Mouse (Mus musculus) spleen, adult 2 months (tissue): ENCODE measurements around the gene Pak1. TPM values are rescaled to one million over a fixed set of nuclear protein-coding genes. Genes with fewer than 3 reads are reported as not detected.

ENCODE experiments used
- DNase-seq, 2 experiments: peaks; one replicate each; pipeline versions ENCODE4 v3.0.0 to v3.0.0-alpha.2; 2012 to 2021; ENCODE audit warnings: low spot score in 2 of 2, low read depth in 1 of 2
- H3K27ac ChIP-seq: fragments of 200-500 bp; 2 replicates; pipeline ENCODE4 v1.5.1; 2012; ENCODE audit warnings: low read length, inconsistent platforms; ENCODE audit not compliant: insufficient read depth
- H3K27me3 ChIP-seq: fragments of 200-500 bp; 2 replicates; pipeline ENCODE4 v1.6.1; 2012; ENCODE audit warnings: mild to moderate bottlenecking, moderate library complexity, low read length, inconsistent platforms; ENCODE audit not compliant: control insufficient read depth, insufficient read depth
- H3K36me3 ChIP-seq: fragments of 200-500 bp; 2 replicates; pipeline ENCODE4 v1.6.1; 2012; ENCODE audit warnings: mild to moderate bottlenecking, low read length, inconsistent platforms; ENCODE audit not compliant: control insufficient read depth, insufficient read depth
- H3K4me1 ChIP-seq: fragments of 200-500 bp; 2 replicates; pipeline ENCODE4 v1.6.1; 2011; ENCODE audit warnings: inconsistent platforms; ENCODE audit not compliant: control insufficient read depth, insufficient read depth, insufficient read length
- H3K4me3 ChIP-seq: fragments of 200-500 bp; 2 replicates; pipeline ENCODE4 v1.5.1; 2011; ENCODE audit warnings: mild to moderate bottlenecking, inconsistent platforms; ENCODE audit not compliant: insufficient read depth, insufficient read length; ENCODE audit errors: extremely low read depth
- CTCF ChIP-seq: fragments of 200-500 bp; IDR thresholded peaks from 2 replicates; pipeline ENCODE4 v1.5.1; 2011; ENCODE audit warnings: mild to moderate bottlenecking, inconsistent platforms; ENCODE audit not compliant: insufficient read depth, insufficient read length, insufficient replicate concordance; ENCODE audit errors: extremely low read depth
- POLR2A ChIP-seq: fragments of 200-500 bp; IDR thresholded peaks from 2 replicates; pipeline ENCODE4 v1.6.1; 2011; ENCODE audit warnings: low read depth, low read length, inconsistent platforms
- WGBS: fragments of 180-500 bp; shearing (Covaris S2); methylation state at CpG from one replicate; pipeline ENCODE4 v1.1.7; 2018; 5-methylcytosine and 5-hydroxymethylcytosine counted together
- polyA plus RNA-seq: library from polyadenylated mRNA; depleted of rRNA; stranded (reverse); fragments of >200 nt; gene quantifications from 2 replicates; pipeline ENCODE4 v1.2.3, GENCODE M21; 2012; rRNA removed

The Pak1 gene
- polyA plus RNA-seq, 1 experiment: 6.5 TPM

DNA sequence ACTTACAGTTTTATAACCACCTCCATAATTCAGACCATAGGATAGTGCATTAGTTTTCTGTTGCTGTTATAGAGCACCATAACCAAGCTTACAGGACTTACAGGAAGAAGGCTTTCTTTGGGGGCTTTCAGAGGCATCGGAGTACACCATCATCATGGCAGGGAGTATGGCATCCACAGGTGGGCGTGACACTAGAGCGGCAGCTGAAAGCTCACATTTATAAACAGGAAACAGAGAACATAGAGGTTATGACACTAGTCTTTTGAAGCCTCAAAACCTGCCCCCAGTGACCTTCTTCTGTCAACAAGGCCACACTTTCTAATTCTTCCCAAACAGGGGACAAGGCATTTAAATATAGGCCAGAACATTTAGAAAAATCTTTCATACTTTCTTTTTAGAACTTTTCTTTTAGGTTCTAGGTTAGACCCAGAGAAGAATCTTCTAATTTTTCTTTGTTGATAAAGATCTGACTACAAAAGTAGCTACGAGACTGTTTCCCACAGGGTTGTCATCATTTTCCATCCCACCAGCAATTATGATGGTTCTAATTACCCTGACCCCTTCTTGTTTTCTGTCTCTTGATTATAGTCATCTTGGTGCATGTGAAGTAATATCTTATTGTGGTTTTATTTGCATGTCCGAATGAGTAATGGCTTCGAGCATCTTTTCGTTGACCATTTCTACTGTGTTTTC, 89.7 kb downstream of the Pak1 start:
- Histone ChIP-seq H3K27ac (no peak overlapping the region), H3K4me3 (no peak overlapping the region), H3K4me1 (no peaks in the 10 kb centered on the region), H3K27me3 (no peaks in the 10 kb centered on the region), H3K36me3 (no peaks in the 10 kb centered on the region)
- DNase-seq: no peak
- WGBS: 81% methylated on average over 7 of the region's 7 CpGs
- TF ChIP-seq POLR2A: no peak
- no peak for TF ChIP-seq CTCF

DNA sequence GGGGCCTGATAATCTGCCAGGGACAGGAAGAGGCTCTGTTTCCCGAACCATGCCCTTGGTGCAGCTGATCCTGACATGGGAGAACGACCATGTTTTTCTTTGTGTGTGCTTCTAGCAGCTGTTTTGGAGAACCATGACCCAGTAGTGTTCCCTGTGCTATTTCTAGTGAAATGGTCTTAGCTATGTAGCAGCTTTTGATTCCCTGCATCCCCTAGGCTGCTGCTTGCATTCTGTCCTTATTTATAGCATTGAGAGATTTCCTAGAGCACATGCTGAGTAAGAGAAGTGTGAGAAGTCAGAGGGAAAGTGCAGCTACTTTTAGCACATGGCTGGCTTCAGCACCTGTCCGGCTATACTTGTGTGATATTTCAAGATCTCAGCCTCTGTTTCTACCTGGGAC, 123.3 kb downstream of the Pak1 start:
- no peak for DNase-seq
- Histone ChIP-seq H3K36me3 (no peaks in the 10 kb centered on the region), H3K27me3 (no peaks in the 10 kb centered on the region), H3K27ac (no peak overlapping the region), H3K4me3 (no peak overlapping the region), H3K4me1 (no peaks in the 10 kb centered on the region)
- TF ChIP-seq CTCF: no peak
- TF ChIP-seq POLR2A: no peak
- WGBS: 81% methylated on average over 3 of the region's 3 CpGs

DNA sequence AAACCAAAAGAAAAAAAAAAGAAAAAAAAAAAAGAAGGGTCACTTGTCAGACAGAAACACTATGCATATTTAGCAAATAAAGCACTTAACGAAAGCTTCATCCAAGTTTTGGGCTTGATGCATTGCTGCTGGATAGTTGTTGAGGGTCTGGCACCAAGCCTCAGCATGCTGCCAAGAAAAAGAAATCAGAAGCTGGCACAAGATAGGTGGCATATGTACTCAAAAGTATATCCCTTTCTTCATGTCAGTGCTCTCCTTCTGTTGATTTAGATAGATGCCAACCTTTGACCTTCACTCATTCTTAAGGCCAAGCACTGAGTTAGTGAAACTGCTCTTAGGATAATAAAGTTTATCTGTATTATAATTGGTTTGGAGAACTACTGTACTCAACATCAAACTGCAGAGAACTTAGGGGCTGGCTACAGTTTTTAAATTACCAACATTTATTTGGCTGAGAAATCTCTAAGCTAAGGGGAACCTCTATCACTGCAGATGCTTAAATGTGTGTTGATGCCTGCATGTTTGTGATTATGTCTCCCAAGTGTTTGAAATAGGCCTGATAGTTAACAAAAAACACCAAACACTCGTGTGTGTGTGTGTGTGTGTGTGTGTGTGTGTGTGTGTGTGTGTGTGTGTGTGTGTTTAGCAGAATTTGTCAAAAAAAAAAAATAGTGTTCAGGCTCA, 126.6 kb downstream of the Pak1 start:
- no peak for DNase-seq
- Histone ChIP-seq H3K27ac (no peak overlapping the region), H3K36me3 (no peaks in the 10 kb centered on the region), H3K27me3 (no peaks in the 10 kb centered on the region), H3K4me1 (no peaks in the 10 kb centered on the region), H3K4me3 (no peak overlapping the region)
- TF ChIP-seq POLR2A (no peak), CTCF (no peak)
- 72% methylated on average over 2 of the region's 2 CpGs for WGBS

DNA sequence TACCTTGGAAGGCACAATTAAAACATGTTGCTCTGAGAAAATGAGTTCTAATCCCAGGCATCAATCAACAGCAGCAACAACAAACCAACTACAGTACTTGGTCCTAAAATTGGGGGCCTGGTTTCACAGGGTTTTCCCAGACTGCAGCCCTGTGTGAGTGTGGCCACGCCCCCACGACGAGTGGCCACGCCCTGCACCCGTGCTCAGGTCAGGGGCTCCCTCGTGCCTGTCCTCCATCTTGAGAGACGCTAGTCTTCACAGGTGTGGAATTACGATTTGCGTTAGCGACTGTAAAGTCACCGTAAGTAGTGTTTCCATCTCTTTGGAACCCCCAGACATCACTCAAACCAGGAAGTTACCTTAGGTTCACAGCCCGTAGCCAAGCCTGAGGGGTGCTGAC, 131.4 kb downstream of the Pak1 start, which contains the start of gene Gdpd4:
TSS of gene Gdpd4 (plus strand) at position 214 of the 400 bp plus-strand sequence.
- no peak for DNase-seq
- H3K4me1 ChIP-seq: no peaks in the 10 kb centered on the region
- H3K27me3 ChIP-seq: no peaks in the 10 kb centered on the region
- no peak within 1 kb of the TSS for H3K27ac ChIP-seq
- TF ChIP-seq POLR2A: no peak
- TF ChIP-seq CTCF: no peak
- H3K4me3 ChIP-seq: no peak within 1 kb of the TSS
- no peaks in the 10 kb centered on the region for H3K36me3 ChIP-seq
- WGBS: 80% methylated on average over 12 of the region's 12 CpGs

DNA sequence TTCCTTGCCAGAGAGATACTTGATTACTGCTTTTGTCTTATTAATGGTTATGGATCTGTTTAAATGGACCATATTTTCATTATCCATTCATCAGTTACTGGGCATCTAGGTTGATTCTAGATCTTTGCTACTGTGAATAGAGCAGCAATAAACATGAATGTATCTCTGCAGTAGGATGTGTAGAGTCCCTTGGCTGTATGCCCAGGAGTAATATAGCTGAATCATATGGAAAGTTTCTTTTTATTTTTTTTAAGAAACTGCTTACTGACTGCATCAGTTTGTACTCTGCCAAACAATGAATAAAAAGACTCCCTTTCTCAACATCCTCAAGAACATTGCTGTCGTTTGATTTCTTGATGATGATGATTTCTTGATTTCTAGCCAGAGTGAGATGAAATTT, 137.5 kb downstream of the Pak1 start:
- DNase-seq: no peak
- WGBS: 73% methylated on average over 1 of the region's 1 CpGs
- no peaks in the 10 kb centered on the region for H3K36me3 ChIP-seq
- H3K4me1 ChIP-seq: no peaks in the 10 kb centered on the region
- TF ChIP-seq POLR2A: no peak
- no peak for TF ChIP-seq CTCF
- H3K27ac ChIP-seq: no peak overlapping the region
- no peak overlapping the region for H3K4me3 ChIP-seq
- H3K27me3 ChIP-seq: no peaks in the 10 kb centered on the region

DNA sequence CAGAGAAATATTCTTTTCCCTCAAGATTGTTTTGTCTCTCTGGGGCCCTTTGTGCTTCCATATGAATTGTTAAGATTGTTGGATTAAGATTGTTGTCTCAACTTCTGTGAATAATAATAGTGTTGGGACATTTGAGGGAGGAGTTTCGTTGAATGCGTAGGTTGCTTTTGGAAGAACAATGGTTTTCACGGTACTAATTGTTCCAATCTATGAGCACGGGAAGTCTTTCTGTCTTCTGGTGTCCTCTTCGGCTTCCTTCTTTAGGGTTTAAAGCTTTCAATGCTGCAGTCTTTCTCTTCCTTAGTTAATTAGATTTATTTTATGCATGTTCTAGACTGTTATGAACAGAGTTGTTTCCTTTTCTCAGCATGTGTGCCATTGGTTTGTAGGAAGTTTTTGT, 138.6 kb downstream of the Pak1 start:
- H3K27ac ChIP-seq: no peak overlapping the region
- H3K4me1 ChIP-seq: no peaks in the 10 kb centered on the region
- no peaks in the 10 kb centered on the region for H3K36me3 ChIP-seq
- TF ChIP-seq CTCF (no peak), POLR2A (no peak)
- DNase-seq: no peak
- H3K4me3 ChIP-seq: no peak overlapping the region
- H3K27me3 ChIP-seq: no peaks in the 10 kb centered on the region
- WGBS: 96% methylated on average over 5 of the region's 5 CpGs

DNA sequence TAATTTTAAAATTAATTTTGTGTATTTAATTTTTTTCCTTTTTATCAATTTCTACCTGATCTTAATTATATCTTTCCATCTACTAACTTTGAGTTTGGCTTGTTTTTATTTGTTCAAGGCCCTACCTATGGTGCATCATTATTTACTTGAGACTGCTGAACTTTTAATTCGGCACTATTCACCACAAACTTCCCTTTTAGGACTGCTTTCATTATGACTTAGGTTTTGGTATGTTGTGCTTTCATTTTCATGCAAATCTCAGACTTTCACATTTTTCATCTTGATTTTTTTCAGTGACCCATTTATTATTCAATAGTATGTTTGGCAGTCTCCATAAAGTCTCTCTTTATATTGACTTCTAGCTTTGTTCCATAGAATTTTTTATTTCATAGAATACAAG, 156.1 kb downstream of the Pak1 start:
- no peaks in the 10 kb centered on the region for H3K27me3 ChIP-seq
- WGBS: 10% methylated on average over 1 of the region's 1 CpGs
- no peak overlapping the region for H3K27ac ChIP-seq
- no peak for DNase-seq
- no peaks in the 10 kb centered on the region for H3K4me1 ChIP-seq
- H3K36me3 ChIP-seq: no peaks in the 10 kb centered on the region
- H3K4me3 ChIP-seq: no peak overlapping the region
- TF ChIP-seq CTCF: no peak
- TF ChIP-seq POLR2A: no peak

Other genes with a start within 250 kb of the Pak1 start
- gene Aamdc, start 209.0 kb upstream of the Pak1 start, polyA plus RNA-seq: 5.0 and 8.7 TPM in 2 replicates
- 1.7 and 1.8 TPM in 2 replicates for gene Rsf1, start 208.7 kb upstream of the Pak1 start, polyA plus RNA-seq
- gene Clns1a, start 91.9 kb upstream of the Pak1 start, polyA plus RNA-seq: 18.4 and 18.9 TPM in 2 replicates
- 0.78 and 1.2 TPM in 2 replicates for gene Aqp11, start 50.3 kb upstream of the Pak1 start, polyA plus RNA-seq
- gene Gdpd4, start 131.4 kb downstream of the Pak1 start, polyA plus RNA-seq: not detected in 2 replicates